Mouse (Mus musculus) heart, embryonic 14.5 days (tissue): Measurements from ENCODE around the gene Dtl. TPM values are rescaled to one million over a fixed set of nuclear protein-coding genes. Genes with fewer than 3 reads are reported as not detected.
A peak's percentile ranks its signal among the peaks of the same experiment; 100 is the strongest.

Experiments
- ATAC-seq: fragments of 200-750 bp; cut with Nextera tagmentation; 2 replicates; pipeline ENCODE4 v1.8.0; 2017; ENCODE audit warnings: low read depth, moderate TSS enrichment; ENCODE audit not compliant: insufficient number of reproducible peaks, insufficient read depth, low FRiP score
- H3K27ac ChIP-seq, 2 experiments: fragments of 200-500 bp in 1 of 2; fragments of 300-500 bp in 1 of 2; sonication (generic) in 1 of 2; replicated peaks in 1 of 2; 2 replicates each; pipeline ENCODE4 v1.5.1; 2012 to 2014; ENCODE audit warnings: low read depth in 2 of 2, low read length in 2 of 2, control low read depth in 1 of 2, mild to moderate bottlenecking in 1 of 2, mixed read lengths in 1 of 2; ENCODE audit not compliant: control insufficient read depth in 1 of 2, insufficient read depth in 1 of 2
- H3K27me3 ChIP-seq: fragments of 300-500 bp; sonication (generic); 2 replicates; pipeline ENCODE4 v1.6.1; 2014; ENCODE audit warnings: mild to moderate bottlenecking, low read length, control low read depth; ENCODE audit not compliant: control insufficient read depth, insufficient read depth
- H3K36me3 ChIP-seq: fragments of 300-500 bp; sonication (generic); 2 replicates; pipeline ENCODE4 v1.6.1; 2014; ENCODE audit warnings: mild to moderate bottlenecking, control low read depth, low read length, mixed read lengths; ENCODE audit not compliant: control insufficient read depth, insufficient read depth
- H3K4me1 ChIP-seq, 2 experiments: fragments of 200-500 bp in 1 of 2; fragments of 300-500 bp in 1 of 2; sonication (generic) in 1 of 2; 2 replicates each; pipeline ENCODE4 v1.6.1; 2012 to 2014; ENCODE audit warnings: low read length in 2 of 2, control low read depth in 1 of 2, mixed read lengths in 1 of 2; ENCODE audit not compliant: control insufficient read depth in 2 of 2, insufficient read depth in 2 of 2
- H3K4me2 ChIP-seq: fragments of 300-500 bp; sonication (generic); 2 replicates; pipeline ENCODE4 v1.6.1; 2014; ENCODE audit warnings: mild to moderate bottlenecking, low read length
- H3K4me3 ChIP-seq, 2 experiments: fragments of 200-500 bp in 1 of 2; fragments of 300-500 bp in 1 of 2; sonication (generic) in 1 of 2; 2 replicates each; pipeline ENCODE4 v1.5.1; 2012 to 2014; ENCODE audit warnings: low read length in 2 of 2, mild to moderate bottlenecking in 2 of 2, control low read depth in 1 of 2, low read depth in 1 of 2, moderate library complexity in 1 of 2; ENCODE audit not compliant: control insufficient read depth in 1 of 2, insufficient read depth in 1 of 2
- H3K9ac ChIP-seq: fragments of 300-500 bp; sonication (generic); 2 replicates; pipeline ENCODE4 v1.6.1; 2014; ENCODE audit warnings: mild to moderate bottlenecking, low read length
- H3K9me3 ChIP-seq: fragments of 300-500 bp; sonication (generic); 2 replicates; pipeline ENCODE4 v1.6.1; 2016; ENCODE audit warnings: low read length, control low read depth; ENCODE audit not compliant: control insufficient read depth
- WGBS: fragments of 180-500 bp; shearing (Covaris S2); extraction: QIAGEN DNeasy Blood & Tissue Kit; methylation state at CpG from one replicate; pipeline ENCODE4 v1.1.7; 2014; 5-methylcytosine and 5-hydroxymethylcytosine counted together
- polyA plus RNA-seq: library from polyadenylated mRNA; unstranded; fragments of >200 nt; fragmentation: Nextera tagmentation; extraction: Ambion mirVana; gene quantifications from 2 replicates; pipeline ENCODE4 v1.2.1, GENCODE M21; 2014

Gene Dtl
- polyA plus RNA-seq, 1 experiment from 2014 or later, result 27.2 TPM

DNA sequence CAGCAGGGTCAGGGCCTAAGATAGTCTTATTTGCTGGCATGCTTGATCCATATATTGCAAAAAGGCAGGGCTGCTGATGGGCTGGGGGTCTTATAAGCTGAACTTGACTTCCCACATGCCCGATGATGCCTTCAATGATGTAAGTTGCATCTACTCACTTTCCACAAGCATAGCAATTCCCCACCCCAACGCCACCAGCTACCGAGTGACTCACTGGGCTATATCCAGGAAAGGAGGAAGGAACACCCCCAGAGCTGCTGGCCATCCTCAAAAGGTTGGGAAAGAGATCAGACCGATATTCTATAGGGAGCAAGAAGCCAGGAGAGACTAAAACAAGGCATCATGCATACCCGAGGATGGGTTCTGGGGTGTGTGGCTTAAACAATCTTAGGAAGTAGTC, 15.6 kb downstream of the Dtl start:
- no peak for ATAC-seq
- 70% methylated on average over 5 of the region's 5 CpGs for WGBS
- no peak overlapping the region for H3K4me3 ChIP-seq
- H3K9me3 ChIP-seq, result no peaks in the 10 kb centered on the region
- H3K27me3 ChIP-seq, result no peaks in the 10 kb centered on the region
- H3K36me3 ChIP-seq, result peaks cover 51% of the 10 kb centered on the region
- no peaks in the 10 kb centered on the region for H3K4me1 ChIP-seq
- no peak overlapping the region for H3K9ac ChIP-seq
- no peak overlapping the region for H3K4me2 ChIP-seq
- H3K27ac ChIP-seq, result no peak overlapping the region

DNA sequence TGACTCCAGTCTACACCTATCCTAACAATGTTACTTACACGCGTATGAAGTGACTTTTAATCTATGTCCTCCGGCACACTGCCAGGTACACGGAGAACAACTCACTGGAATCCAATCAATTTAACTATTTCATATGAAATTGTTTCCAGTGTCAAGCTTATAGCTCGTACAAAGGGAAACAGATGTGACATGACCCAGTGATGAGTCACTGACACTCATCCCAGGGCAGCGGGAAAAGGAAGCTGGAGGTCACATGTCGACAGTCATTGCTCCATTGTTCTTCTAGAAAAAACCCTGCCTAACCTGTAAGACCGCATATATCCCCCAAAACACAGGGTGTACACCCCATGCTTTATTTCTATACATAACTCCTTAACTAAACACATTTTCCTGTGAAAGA, 18.2 kb downstream of the Dtl start:
- Histone ChIP-seq H3K4me1 (no peaks in the 10 kb centered on the region; a peak in 1 of 4 replicates), H3K27ac (no peak overlapping the region), H3K36me3 (peaks cover 71% of the 10 kb centered on the region), H3K4me3 (no peak overlapping the region), H3K27me3 (no peaks in the 10 kb centered on the region), H3K9me3 (no peaks in the 10 kb centered on the region), H3K9ac (no peak overlapping the region), H3K4me2 (no peak overlapping the region)
- peak; percentile 64; the same call in 1 of the 2 replicates for ATAC-seq
- WGBS, result 57% methylated on average over 8 of the region's 8 CpGs

- Histone ChIP-seq H3K9ac (no peak overlapping the region), H3K4me3 (no peak overlapping the region), H3K27ac (peak overlapping the region in 1 of 2 experiments; percentile 35; a peak in 1 of 4 replicates), H3K4me1 (peaks cover 0 to 4% of the 10 kb centered on the region in 2 experiments; a peak in 2 of 4 replicates), H3K9me3 (no peaks in the 10 kb centered on the region), H3K27me3 (no peaks in the 10 kb centered on the region), H3K36me3 (peaks cover 65% of the 10 kb centered on the region), H3K4me2 (peak overlapping the region; percentile 21; the same call in 1 of the 2 replicates)
- no peak for ATAC-seq
- WGBS, result 25% methylated on average over 4 of the region's 4 CpGs
Measured at GRCm38 (mm10) chr1:191550786-191551185, 24.6 kb downstream of the Dtl start.

GRCm38 (mm10) chr1:191543747-191544146, 31.6 kb downstream of the Dtl start:
- ATAC-seq, result no peak
- H3K27me3 ChIP-seq, result no peaks in the 10 kb centered on the region
- peaks cover 65% of the 10 kb centered on the region for H3K36me3 ChIP-seq
- no peak overlapping the region for H3K9ac ChIP-seq
- 40% methylated on average over 3 of the region's 3 CpGs for WGBS
- H3K4me3 ChIP-seq, result no peak overlapping the region
- no peaks in the 10 kb centered on the region for H3K9me3 ChIP-seq
- H3K4me2 ChIP-seq, result no peak overlapping the region
- H3K27ac ChIP-seq, result peak overlapping the region; percentile 1 to 41; a peak in 1 of 4 replicates
- peaks cover 5 to 17% of the 10 kb centered on the region in 2 experiments for H3K4me1 ChIP-seq

GRCm38 (mm10) chr1:191541619-191542018, 33.7 kb downstream of the Dtl start:
- no peak for ATAC-seq
- Histone ChIP-seq H3K36me3 (peaks cover 64% of the 10 kb centered on the region), H3K4me1 (peaks cover 5 to 17% of the 10 kb centered on the region in 2 experiments), H3K4me3 (no peak overlapping the region), H3K9ac (no peak overlapping the region), H3K9me3 (no peaks in the 10 kb centered on the region), H3K27me3 (no peaks in the 10 kb centered on the region), H3K27ac (no peak overlapping the region), H3K4me2 (no peak overlapping the region)
- 53% methylated on average over 4 of the region's 4 CpGs for WGBS

DNA sequence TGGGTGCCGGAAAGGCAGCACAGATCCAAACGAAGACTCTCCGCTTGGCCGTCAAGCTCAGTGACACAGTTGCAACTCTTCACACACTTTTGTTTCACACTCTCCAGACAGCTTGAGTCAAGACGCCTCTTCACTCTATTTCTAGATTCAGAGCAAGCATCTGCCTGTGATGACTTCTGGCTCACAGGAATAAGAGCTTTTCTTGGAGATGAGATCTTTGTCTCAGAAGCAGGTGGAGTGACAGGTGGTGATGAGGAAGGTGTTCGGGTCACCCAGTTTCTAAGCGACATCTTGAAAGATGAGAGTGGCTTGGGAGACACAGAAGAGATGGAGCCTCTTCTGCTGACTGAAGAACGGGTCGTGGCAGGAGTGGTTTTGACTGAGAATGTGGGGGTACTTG, 34.3 kb downstream of the Dtl start:
- Histone ChIP-seq H3K27me3 (no peaks in the 10 kb centered on the region), H3K4me3 (no peak overlapping the region), H3K27ac (no peak overlapping the region), H3K9me3 (no peaks in the 10 kb centered on the region), H3K4me2 (no peak overlapping the region), H3K36me3 (peaks cover 59% of the 10 kb centered on the region), H3K4me1 (peaks cover 5 to 17% of the 10 kb centered on the region in 2 experiments), H3K9ac (no peak overlapping the region)
- no peak for ATAC-seq
- WGBS, result 75% methylated on average over 9 of the region's 9 CpGs

GRCm38 (mm10) chr1:191540300-191540699, 35.0 kb downstream of the Dtl start:
- Histone ChIP-seq H3K4me3 (no peak overlapping the region), H3K27ac (no peak overlapping the region), H3K9ac (no peak overlapping the region), H3K9me3 (no peaks in the 10 kb centered on the region), H3K36me3 (peaks cover 52% of the 10 kb centered on the region), H3K4me1 (peaks cover 5 to 17% of the 10 kb centered on the region in 2 experiments), H3K27me3 (no peaks in the 10 kb centered on the region), H3K4me2 (no peak overlapping the region)
- WGBS, result 54% methylated on average over 2 of the region's 2 CpGs
- ATAC-seq, result no peak

GRCm38 (mm10) chr1:191534896-191535295, 40.4 kb downstream of the Dtl start:
- Histone ChIP-seq H3K27me3 (no peaks in the 10 kb centered on the region), H3K9me3 (no peaks in the 10 kb centered on the region), H3K27ac (no peak overlapping the region), H3K4me2 (no peak overlapping the region), H3K9ac (no peak overlapping the region), H3K36me3 (peaks cover 36% of the 10 kb centered on the region), H3K4me1 (peaks cover 0 to 9% of the 10 kb centered on the region in 2 experiments; a peak in 2 of 4 replicates), H3K4me3 (no peak overlapping the region)
- 52% methylated on average over 2 of the region's 2 CpGs for WGBS
- ATAC-seq, result no peak
